Mouse (Mus musculus) liver, embryonic 14.5 days (tissue): ENCODE measurements around the gene Prdm11.

Experiments
- CTCF ChIP-seq: IDR thresholded peaks from 2 replicates; pipeline ENCODE4 v1.5.1; 2016; ENCODE audit warnings: antibody characterized with exemption, low read depth, control low read depth
- EP300 ChIP-seq: IDR thresholded peaks from 2 replicates; pipeline ENCODE4 v1.6.1; 2016; ENCODE audit warnings: antibody characterized with exemption, low read depth

GRCm38 (mm10) chr2:93027713-93028112, 18.3 kb downstream of the Prdm11 start:
- TF ChIP-seq CTCF (no peak), EP300 (no peak)
